Mouse (Mus musculus) kidney, embryonic 14.5 days (tissue): ENCODE results near the gene Gm595. TPM values are rescaled to one million over a fixed set of nuclear protein-coding genes. Genes with fewer than 3 reads are reported as not detected.

Experiments
- ATAC-seq: fragments of 200-750 bp; cut with Nextera tagmentation; 2 replicates; pipeline ENCODE4 v1.8.0; 2017; ENCODE audit warnings: moderate number of reproducible peaks, mild to moderate bottlenecking, moderate TSS enrichment, moderate library complexity; ENCODE audit not compliant: low FRiP score, low TSS enrichment
- H3K27ac ChIP-seq: fragments of 300-500 bp; sonication (generic); 2 replicates; pipeline ENCODE4 v1.5.1; 2014; ENCODE audit warnings: low read depth, mild to moderate bottlenecking, low read length, moderate library complexity, mixed read lengths
- H3K27me3 ChIP-seq: fragments of 300-500 bp; sonication (generic); 2 replicates; pipeline ENCODE4 v1.6.1; 2014; ENCODE audit warnings: mild to moderate bottlenecking, low read length; ENCODE audit not compliant: control insufficient read depth, insufficient read depth
- H3K36me3 ChIP-seq: fragments of 300-500 bp; sonication (generic); 2 replicates; pipeline ENCODE4 v1.6.1; 2014; ENCODE audit warnings: low read length, mixed read lengths; ENCODE audit not compliant: control insufficient read depth, insufficient read depth
- H3K4me1 ChIP-seq: fragments of 300-500 bp; sonication (generic); 2 replicates; pipeline ENCODE4 v1.6.1; 2014; ENCODE audit warnings: low read length, mixed read lengths; ENCODE audit not compliant: control insufficient read depth, insufficient read depth
- H3K4me2 ChIP-seq: fragments of 300-500 bp; sonication (generic); replicated peaks from 2 replicates; pipeline ENCODE4 v1.6.1; 2014; ENCODE audit warnings: low read depth, mild to moderate bottlenecking, low read length
- H3K4me3 ChIP-seq: fragments of 300-500 bp; sonication (generic); 2 replicates; pipeline ENCODE4 v1.5.1; 2014; ENCODE audit warnings: mild to moderate bottlenecking, low read length
- H3K9ac ChIP-seq: fragments of 300-500 bp; sonication (generic); 2 replicates; pipeline ENCODE4 v1.6.1; 2014; ENCODE audit warnings: low read depth, mild to moderate bottlenecking, low read length, moderate library complexity
- H3K9me3 ChIP-seq: fragments of 300-500 bp; sonication (generic); 2 replicates; pipeline ENCODE4 v1.6.1; 2016; ENCODE audit warnings: low read length; ENCODE audit not compliant: control insufficient read depth
- WGBS: fragments of 180-500 bp; shearing (Covaris S2); extraction: QIAGEN DNeasy Blood & Tissue Kit; methylation state at CpG from one replicate; pipeline ENCODE4 v1.1.7; 2014; 5-methylcytosine and 5-hydroxymethylcytosine counted together
- polyA plus RNA-seq: library from polyadenylated mRNA; unstranded; fragments of >200 nt; fragmentation: Nextera tagmentation; extraction: Ambion mirVana; gene quantifications from 2 replicates; pipeline ENCODE4 v1.2.1, GENCODE M21; 2014

The Gm595 gene
- not detected in 2 replicates for polyA plus RNA-seq

- Histone ChIP-seq H3K9ac (no peak within 1 kb of the TSS), H3K27ac (no peak within 1 kb of the TSS), H3K36me3 (no peaks in the 10 kb centered on the region), H3K4me1 (no peaks in the 10 kb centered on the region), H3K9me3 (no peaks in the 10 kb centered on the region), H3K4me3 (no peak within 1 kb of the TSS), H3K27me3 (no peaks in the 10 kb centered on the region), H3K4me2 (no peak within 1 kb of the TSS)
- 90% methylated on average over 13 of the region's 13 CpGs for WGBS
- ATAC-seq: no peak
Measured at GRCm38 (mm10) chrX:48877613-48878012, at the start of gene Gm595. Gene Gm595 (minus strand): TSS chrX:48877713.

GRCm38 (mm10) chrX:48908421-48908820, 30.9 kb upstream of the Gm595 start:
- no peak overlapping the region for H3K27ac ChIP-seq
- no peaks in the 10 kb centered on the region for H3K27me3 ChIP-seq
- H3K4me1 ChIP-seq: no peaks in the 10 kb centered on the region
- H3K4me2 ChIP-seq: no peak overlapping the region
- no peak for ATAC-seq
- H3K4me3 ChIP-seq: no peak overlapping the region
- 84% methylated on average over 4 of the region's 4 CpGs for WGBS
- no peak overlapping the region for H3K9ac ChIP-seq
- no peaks in the 10 kb centered on the region for H3K9me3 ChIP-seq
- H3K36me3 ChIP-seq: no peaks in the 10 kb centered on the region

GRCm38 (mm10) chrX:48903744-48904143, 26.2 kb upstream of the Gm595 start:
- no peak overlapping the region for H3K27ac ChIP-seq
- H3K36me3 ChIP-seq: no peaks in the 10 kb centered on the region
- 83% methylated on average over 3 of the region's 3 CpGs for WGBS
- no peaks in the 10 kb centered on the region for H3K9me3 ChIP-seq
- H3K4me2 ChIP-seq: no peak overlapping the region
- no peak overlapping the region for H3K4me3 ChIP-seq
- no peaks in the 10 kb centered on the region for H3K27me3 ChIP-seq
- no peak for ATAC-seq
- H3K4me1 ChIP-seq: no peaks in the 10 kb centered on the region
- no peak overlapping the region for H3K9ac ChIP-seq

- no peak for ATAC-seq
- Histone ChIP-seq H3K27ac (no peak overlapping the region), H3K9ac (no peak overlapping the region), H3K4me1 (no peaks in the 10 kb centered on the region), H3K36me3 (no peaks in the 10 kb centered on the region), H3K4me2 (no peak overlapping the region), H3K4me3 (no peak overlapping the region), H3K9me3 (no peaks in the 10 kb centered on the region), H3K27me3 (no peaks in the 10 kb centered on the region)
- WGBS: 53% methylated on average over 5 of the region's 5 CpGs
Measured at GRCm38 (mm10) chrX:48899555-48899954, 22.0 kb upstream of the Gm595 start.

- Histone ChIP-seq H3K9ac (no peak overlapping the region), H3K4me2 (no peak overlapping the region), H3K4me3 (no peak overlapping the region), H3K27ac (no peak overlapping the region), H3K9me3 (no peaks in the 10 kb centered on the region), H3K4me1 (no peaks in the 10 kb centered on the region), H3K36me3 (no peaks in the 10 kb centered on the region), H3K27me3 (no peaks in the 10 kb centered on the region)
- no peak for ATAC-seq
- WGBS: 50% methylated on average over 6 of the region's 6 CpGs
Measured at GRCm38 (mm10) chrX:48896803-48897202, 19.3 kb upstream of the Gm595 start.

- no peak overlapping the region for H3K27ac ChIP-seq
- ATAC-seq: no peak
- no peak overlapping the region for H3K4me2 ChIP-seq
- H3K4me1 ChIP-seq: no peaks in the 10 kb centered on the region
- H3K9me3 ChIP-seq: no peaks in the 10 kb centered on the region
- H3K36me3 ChIP-seq: no peaks in the 10 kb centered on the region
- 79% methylated on average over 3 of the region's 3 CpGs for WGBS
- no peak overlapping the region for H3K4me3 ChIP-seq
- H3K9ac ChIP-seq: no peak overlapping the region
- H3K27me3 ChIP-seq: no peaks in the 10 kb centered on the region
Measured at GRCm38 (mm10) chrX:48893946-48894345, 16.4 kb upstream of the Gm595 start.

- H3K4me2 ChIP-seq: no peak overlapping the region
- H3K27me3 ChIP-seq: no peaks in the 10 kb centered on the region
- H3K4me3 ChIP-seq: no peak overlapping the region
- no peak overlapping the region for H3K9ac ChIP-seq
- WGBS: 88% methylated on average over 9 of the region's 9 CpGs
- H3K4me1 ChIP-seq: no peaks in the 10 kb centered on the region
- H3K27ac ChIP-seq: no peak overlapping the region
- no peaks in the 10 kb centered on the region for H3K9me3 ChIP-seq
- no peak for ATAC-seq
- no peaks in the 10 kb centered on the region for H3K36me3 ChIP-seq
Measured at GRCm38 (mm10) chrX:48890259-48890658, 12.7 kb upstream of the Gm595 start.

- Histone ChIP-seq H3K4me3 (no peak overlapping the region), H3K9me3 (no peaks in the 10 kb centered on the region), H3K27me3 (no peaks in the 10 kb centered on the region), H3K9ac (no peak overlapping the region), H3K27ac (no peak overlapping the region), H3K4me2 (no peak overlapping the region), H3K36me3 (no peaks in the 10 kb centered on the region), H3K4me1 (no peaks in the 10 kb centered on the region)
- ATAC-seq: no peak
- WGBS: 86% methylated on average over 5 of the region's 5 CpGs
Measured at GRCm38 (mm10) chrX:48884615-48885014, 7.1 kb upstream of the Gm595 start.
